In the genomic region with DNA sequence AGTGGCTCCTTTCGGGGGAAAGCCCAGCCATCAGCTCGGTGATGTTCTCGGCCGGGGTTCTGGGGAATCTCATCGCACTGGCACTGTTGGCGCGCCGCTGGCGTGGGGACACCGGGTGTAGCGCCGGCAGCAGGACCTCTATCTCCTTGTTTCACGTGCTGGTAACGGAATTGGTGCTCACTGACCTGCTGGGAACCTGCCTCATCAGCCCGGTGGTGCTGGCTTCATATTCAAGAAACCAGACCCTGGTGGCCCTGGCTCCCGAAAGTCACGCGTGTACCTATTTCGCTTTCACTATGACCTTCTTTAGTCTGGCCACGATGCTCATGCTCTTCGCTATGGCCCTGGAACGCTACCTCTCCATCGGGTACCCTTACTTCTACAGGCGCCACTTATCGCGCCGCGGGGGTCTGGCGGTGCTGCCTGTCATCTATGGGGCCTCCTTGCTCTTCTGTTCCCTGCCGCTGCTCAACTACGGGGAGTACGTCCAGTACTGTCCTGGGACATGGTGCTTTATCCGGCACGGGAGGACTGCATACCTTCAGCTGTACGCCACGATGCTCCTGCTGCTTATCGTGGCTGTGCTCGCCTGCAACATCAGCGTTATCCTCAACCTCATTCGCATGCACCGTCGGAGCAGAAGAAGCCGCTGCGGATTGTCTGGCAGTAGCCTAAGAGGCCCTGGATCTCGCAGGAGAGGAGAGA, we compare ENCODE assay signal across 9 mouse cellular contexts. TPM values are rescaled to one million over a fixed set of nuclear protein-coding genes. Genes with fewer than 3 reads are reported as not detected.
A peak's percentile ranks its signal among the peaks of the same experiment; 100 is the strongest.
DNase-seq lines count a peak whose midpoint lies in the region; ATAC-seq lines count a peak whose summit lies in the region.
"Had no signal": no experiment of that assay in that cellular context is flagged by ENCODE, and none has a peak within 500 bp of the region (broad histone marks: within the 10 kb centered on the region; RNA-seq: fewer than 3 reads in every experiment).

No protein-coding gene starts in this region.

- DNase-seq in gastrocnemius, postnatal 14 days: peak; percentile 9
- no peak for DNase-seq in gastrocnemius, postnatal 25 days
- peak; percentile 37 to 44 for DNase-seq in B cell, adult 2 months
- no peak for DNase-seq in urinary bladder, postnatal 10 days (ENCODE audit: low spot score)

- peak overlapping the region; percentile 80 for H3K4me2 ChIP-seq in heart, embryonic 16.5 days (ENCODE audit: low read depth, low read length)
- peak overlapping the region; percentile 86 for H3K4me2 ChIP-seq in limb, embryonic 15.5 days
- H3K4me2 ChIP-seq in neural tube, embryonic 12.5 days (replicated peaks): peak overlapping the region; percentile 90

- no peaks in the 10 kb centered on the region for H3K9me3 ChIP-seq in heart, embryonic 16.5 days (replicated peaks; ENCODE audit: control insufficient read depth, low read length)
- no peaks in the 10 kb centered on the region for H3K9me3 ChIP-seq in limb, embryonic 15.5 days
- H3K9me3 ChIP-seq in neural tube, embryonic 12.5 days: no peaks in the 10 kb centered on the region

- peak; percentile 27 for ATAC-seq in common myeloid progenitor, adult 5-6 weeks (replicated peaks; ENCODE audit: low read depth, poor library complexity, severe bottlenecking)
- no peak for ATAC-seq in heart, embryonic 16.5 days (replicated peaks; ENCODE audit: extremely low read depth, insufficient read depth, low FRiP score)
- no peak for ATAC-seq in limb, embryonic 15.5 days (ENCODE audit: insufficient number of reproducible peaks, low FRiP score, low TSS enrichment, low read depth)
- peak; percentile 59 for ATAC-seq in neural tube, embryonic 12.5 days (ENCODE audit: low FRiP score, low read depth)
- ATAC-seq: Patski had no signal

- H3K27me3 ChIP-seq in heart, embryonic 16.5 days (ENCODE audit: control insufficient read depth, insufficient read depth, low read length): peaks cover 8% of the 10 kb centered on the region
- H3K27me3 ChIP-seq in limb, embryonic 15.5 days: peaks cover 26% of the 10 kb centered on the region
- peaks cover 15% of the 10 kb centered on the region for H3K27me3 ChIP-seq in neural tube, embryonic 12.5 days (replicated peaks)

- H3K9ac ChIP-seq in heart, embryonic 16.5 days (ENCODE audit: low read length): peak overlapping the region; percentile 35
- H3K9ac ChIP-seq in limb, embryonic 15.5 days: peak overlapping the region; percentile 26; the same call in 1 of the 2 replicates
- peak overlapping the region; percentile 36 for H3K9ac ChIP-seq in neural tube, embryonic 12.5 days

- H3K36me3 ChIP-seq in heart, embryonic 16.5 days (ENCODE audit: control insufficient read depth, insufficient read depth): no peaks in the 10 kb centered on the region
- H3K36me3 ChIP-seq in limb, embryonic 15.5 days: no peaks in the 10 kb centered on the region
- H3K36me3 ChIP-seq in neural tube, embryonic 12.5 days: no peaks in the 10 kb centered on the region

- no peak overlapping the region for H3K27ac ChIP-seq in heart, embryonic 16.5 days (ENCODE audit: low read length)
- H3K27ac ChIP-seq in limb, embryonic 15.5 days: no peak overlapping the region
- H3K27ac ChIP-seq in neural tube, embryonic 12.5 days: no peak overlapping the region

- intact Hi-C loops in gastrocnemius, postnatal 14 days (cut with DNase I; ENCODE audit: low total_unique reads): loop anchor here (10.0 kb wide), 1 partner anchor 154 kb away; no protein-coding TSS in a partner anchor

- peaks cover 6% of the 10 kb centered on the region for H3K4me1 ChIP-seq in heart, embryonic 16.5 days (ENCODE audit: control insufficient read depth, insufficient read depth, low read length)
- peaks cover 15% of the 10 kb centered on the region for H3K4me1 ChIP-seq in limb, embryonic 15.5 days
- 0 out of 2 replicates have a peak, but pooled peaks cover 4% of the 10 kb centered on the region for H3K4me1 ChIP-seq in neural tube, embryonic 12.5 days

- H3K4me3 ChIP-seq in heart, embryonic 16.5 days (ENCODE audit: low read length): peak overlapping the region; percentile 56
- peak overlapping the region; percentile 42 for H3K4me3 ChIP-seq in limb, embryonic 15.5 days
- H3K4me3 ChIP-seq in neural tube, embryonic 12.5 days: peak overlapping the region; percentile 45

- under 1% methylated on average over 45 of the region's 45 CpGs for WGBS in heart, embryonic 16.5 days
- WGBS in limb, embryonic 15.5 days: 1% methylated on average over 45 of the region's 45 CpGs
- WGBS in neural tube, embryonic 12.5 days: 2% methylated on average over 45 of the region's 45 CpGs

RNA-seq across cellular contexts. Expression of gene Ptger2, which starts 1.2 kb away (rescaled TPM):
- total RNA-seq in gastrocnemius, postnatal 14 days (2021): under 1 TPM; 0.18 to 0.27 TPM
- under 1 TPM; 0.15 to 0.19 TPM for total RNA-seq in gastrocnemius, postnatal 25 days (2021)
- 2.7 and 2.8 TPM in 2 replicates for total RNA-seq in common myeloid progenitor, adult 5-6 weeks (2017)
- 0.18 and 0.57 TPM in 2 replicates for polyA plus RNA-seq in heart, embryonic 16.5 days (2015; fragmentation: Nextera tagmentation; extraction: Ambion mirVana)
- 0.68 TPM in 2 replicates for polyA plus RNA-seq in limb, embryonic 15.5 days (2015; fragmentation: Nextera tagmentation; extraction: Ambion mirVana)
- 0.48 and 0.84 TPM in 2 replicates for polyA plus RNA-seq in neural tube, embryonic 12.5 days (2016; fragmentation: Nextera tagmentation; extraction: Ambion mirVana)

Comparison
In these comparisons a context has a peak if more than half of its experiments do, and no peak if none do; other contexts are left out.
1. DNase-seq: peak in gastrocnemius, postnatal 14 days (single experiment) and B cell, adult 2 months (2 of 2); none in gastrocnemius, postnatal 25 days (single experiment) and urinary bladder, postnatal 10 days (single experiment).
2. ATAC-seq: peak in common myeloid progenitor, adult 5-6 weeks (single experiment) and neural tube, embryonic 12.5 days (single experiment); none in heart, embryonic 16.5 days (single experiment) and limb, embryonic 15.5 days (single experiment).
3. Peak in every context shown above with its lines, with median percentiles within 50 percentile points of each other: H3K4me2 ChIP-seq, H3K4me3 ChIP-seq and H3K9ac ChIP-seq.